Mouse (Mus musculus) intestine, embryonic 14.5 days (tissue): ENCODE measurements around the gene Kcnb1. TPM values are rescaled to one million over a fixed set of nuclear protein-coding genes. Genes with fewer than 3 reads are reported as not detected.

Source experiments
- ATAC-seq: fragments of 200-750 bp; cut with Nextera tagmentation; replicated peaks from 2 replicates; pipeline ENCODE4 v1.8.0; 2017; ENCODE audit warnings: low read depth, moderate number of reproducible peaks, moderate TSS enrichment, moderate library complexity; ENCODE audit not compliant: low FRiP score, low TSS enrichment
- DNase-seq: peaks from one replicate; pipeline ENCODE4 v3.0.0-alpha.2; 2018; ENCODE audit warnings: low spot score
- H3K27ac ChIP-seq: fragments of 300-500 bp; sonication (generic); 2 replicates; pipeline ENCODE4 v1.5.1; 2014; ENCODE audit warnings: low read depth, mild to moderate bottlenecking, control low read depth
- H3K27me3 ChIP-seq: fragments of 300-500 bp; sonication (generic); replicated peaks from 2 replicates; pipeline ENCODE4 v1.6.1; 2014; ENCODE audit warnings: low read length, control low read depth; ENCODE audit not compliant: control insufficient read depth, insufficient read depth
- H3K36me3 ChIP-seq: fragments of 300-500 bp; sonication (generic); 2 replicates; pipeline ENCODE4 v1.6.1; 2014; ENCODE audit warnings: low read length, control low read depth; ENCODE audit not compliant: control insufficient read depth, insufficient read depth
- H3K4me1 ChIP-seq: fragments of 300-500 bp; sonication (generic); replicated peaks from 2 replicates; pipeline ENCODE4 v1.6.1; 2014; ENCODE audit warnings: low read length, control low read depth, mixed read lengths; ENCODE audit not compliant: control insufficient read depth, insufficient read depth
- H3K4me2 ChIP-seq: fragments of 300-500 bp; sonication (generic); 2 replicates; pipeline ENCODE4 v1.6.1; 2014; ENCODE audit warnings: low read length
- H3K4me3 ChIP-seq: fragments of 300-500 bp; sonication (generic); 2 replicates; pipeline ENCODE4 v1.5.1; 2014; ENCODE audit warnings: low read depth, low read length, control low read depth, mixed read lengths
- H3K9ac ChIP-seq: fragments of 300-500 bp; sonication (generic); 2 replicates; pipeline ENCODE4 v1.6.1; 2014; ENCODE audit warnings: mild to moderate bottlenecking, low read length
- H3K9me3 ChIP-seq: fragments of 300-500 bp; sonication (generic); 2 replicates; pipeline ENCODE4 v1.6.1; 2016; ENCODE audit warnings: low read length, control low read depth; ENCODE audit not compliant: control insufficient read depth
- WGBS: fragments of 180-500 bp; shearing (Covaris S2); extraction: QIAGEN DNeasy Blood & Tissue Kit; methylation state at CpG from one replicate; pipeline ENCODE4 v1.1.7; 2014; 5-methylcytosine and 5-hydroxymethylcytosine counted together
- polyA plus RNA-seq: library from polyadenylated mRNA; unstranded; fragments of >200 nt; fragmentation: Nextera tagmentation; extraction: Ambion mirVana; gene quantifications from 2 replicates; pipeline ENCODE4 v1.2.1, GENCODE M21; 2014

Kcnb1 gene
- 1.8 and 1.9 TPM in 2 replicates for polyA plus RNA-seq

GRCm38 (mm10) chr2:167190076-167190399 is at the start of gene Kcnb1:
Gene Kcnb1, minus strand, starts transcription at chr2:167190155.
- Histone ChIP-seq H3K4me2 (peak within 1 kb of the TSS; percentile 68), H3K36me3 (no peaks in the 10 kb centered on the region), H3K27me3 (peaks cover 32% of the 10 kb centered on the region), H3K9me3 (no peaks in the 10 kb centered on the region), H3K9ac (peak within 1 kb of the TSS; percentile 30), H3K4me3 (peak within 1 kb of the TSS; percentile 47), H3K27ac (no peak within 1 kb of the TSS; the same call in 1 of the 2 replicates), H3K4me1 (peaks cover 10% of the 10 kb centered on the region)
- ATAC-seq (peak; percentile 65), DNase-seq (peak; percentile 85)
- under 1% methylated on average over 41 of the region's 41 CpGs for WGBS

- Histone ChIP-seq H3K27ac (0 out of 2 replicates have a peak overlapping the region, but pooled peaks have one; percentile 14), H3K4me3 (peak overlapping the region; percentile 49), H3K36me3 (no peaks in the 10 kb centered on the region), H3K9me3 (no peaks in the 10 kb centered on the region), H3K27me3 (no peaks in the 10 kb centered on the region), H3K9ac (no peak overlapping the region), H3K4me2 (peak overlapping the region; percentile 84), H3K4me1 (peaks cover 13% of the 10 kb centered on the region; the same call in 1 of the 2 replicates)
- 16% methylated on average over 12 of the region's 12 CpGs for WGBS
- DNase-seq = no peak
- no peak for ATAC-seq
Observed at GRCm38 (mm10) chr2:167239262-167239661, 49.3 kb upstream of the Kcnb1 start.

GRCm38 (mm10) chr2:167237224-167237623 is 47.3 kb upstream of the Kcnb1 start:
- H3K27me3 ChIP-seq = no peaks in the 10 kb centered on the region
- no peak overlapping the region for H3K4me2 ChIP-seq
- no peaks in the 10 kb centered on the region for H3K36me3 ChIP-seq
- no peak overlapping the region for H3K27ac ChIP-seq
- WGBS = 79% methylated on average over 9 of the region's 9 CpGs
- H3K9ac ChIP-seq = no peak overlapping the region
- H3K4me1 ChIP-seq = peaks cover 21% of the 10 kb centered on the region
- ATAC-seq = no peak
- H3K9me3 ChIP-seq = no peaks in the 10 kb centered on the region
- no peak overlapping the region for H3K4me3 ChIP-seq
- no peak for DNase-seq

- H3K9ac ChIP-seq = no peak overlapping the region
- 96% methylated on average over 4 of the region's 4 CpGs for WGBS
- no peak for ATAC-seq
Observed at GRCm38 (mm10) chr2:167236174-167236573, 46.2 kb upstream of the Kcnb1 start.

GRCm38 (mm10) chr2:167235338-167236018 is 45.5 kb upstream of the Kcnb1 start:
- Histone ChIP-seq H3K4me1 (peaks cover 17% of the 10 kb centered on the region), H3K36me3 (no peaks in the 10 kb centered on the region), H3K27me3 (no peaks in the 10 kb centered on the region), H3K4me2 (no peak overlapping the region), H3K4me3 (no peak overlapping the region), H3K9ac (no peak overlapping the region), H3K9me3 (no peaks in the 10 kb centered on the region), H3K27ac (no peak overlapping the region)
- DNase-seq (no peak), ATAC-seq (no peak)
- 71% methylated on average over 17 of the region's 17 CpGs for WGBS

More at GRCm38 (mm10) chr2:167236174-167236573, 46.2 kb upstream of the Kcnb1 start:
- Histone ChIP-seq H3K27me3 (no peaks in the 10 kb centered on the region), H3K4me3 (no peak overlapping the region), H3K27ac (no peak overlapping the region), H3K36me3 (no peaks in the 10 kb centered on the region), H3K4me2 (no peak overlapping the region), H3K9me3 (no peaks in the 10 kb centered on the region), H3K4me1 (peaks cover 22% of the 10 kb centered on the region)
- DNase-seq = no peak

DNA sequence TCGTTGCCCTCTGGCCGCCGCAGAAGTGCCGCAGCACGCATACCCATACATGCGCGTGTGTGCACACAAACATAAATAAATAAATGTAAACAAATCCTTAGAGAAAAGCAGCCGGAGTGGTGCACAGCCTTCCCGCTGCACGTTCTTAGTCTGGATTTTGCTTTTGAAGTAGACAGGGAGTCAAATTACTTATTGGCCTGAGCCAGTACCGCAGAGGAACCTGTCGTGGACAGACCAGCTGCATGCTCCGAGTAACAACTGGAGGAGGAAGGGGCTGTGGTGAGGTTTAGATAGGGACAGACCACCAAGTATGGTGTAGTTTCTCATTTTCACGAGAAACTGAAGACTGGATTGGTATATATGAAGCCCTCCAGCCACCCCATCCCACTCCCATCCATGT is 43.8 kb upstream of the Kcnb1 start:
- ATAC-seq (no peak), DNase-seq (no peak)
- H3K9me3 ChIP-seq = no peaks in the 10 kb centered on the region
- H3K4me1 ChIP-seq = peaks cover 13% of the 10 kb centered on the region
- H3K36me3 ChIP-seq = no peaks in the 10 kb centered on the region
- H3K27me3 ChIP-seq = no peaks in the 10 kb centered on the region
- H3K27ac ChIP-seq = no peak overlapping the region
- no peak overlapping the region for H3K4me3 ChIP-seq
- WGBS = 25% methylated on average over 14 of the region's 14 CpGs
- no peak overlapping the region for H3K9ac ChIP-seq
- no peak overlapping the region for H3K4me2 ChIP-seq

- no peaks in the 10 kb centered on the region for H3K9me3 ChIP-seq
- H3K4me2 ChIP-seq = no peak overlapping the region
- peaks cover 13% of the 10 kb centered on the region for H3K4me1 ChIP-seq
- ATAC-seq = no peak
- no peaks in the 10 kb centered on the region for H3K27me3 ChIP-seq
- WGBS = 74% methylated on average over 5 of the region's 5 CpGs
- H3K36me3 ChIP-seq = no peaks in the 10 kb centered on the region
- H3K9ac ChIP-seq = no peak overlapping the region
- H3K4me3 ChIP-seq = no peak overlapping the region
- H3K27ac ChIP-seq = no peak overlapping the region
- DNase-seq = no peak
Observed at GRCm38 (mm10) chr2:167233009-167233335, 43.0 kb upstream of the Kcnb1 start.

- ATAC-seq = no peak
- Histone ChIP-seq H3K4me1 (peaks cover 13% of the 10 kb centered on the region), H3K27me3 (no peaks in the 10 kb centered on the region), H3K27ac (no peak overlapping the region), H3K9me3 (no peaks in the 10 kb centered on the region), H3K4me3 (no peak overlapping the region), H3K4me2 (no peak overlapping the region), H3K9ac (no peak overlapping the region), H3K36me3 (no peaks in the 10 kb centered on the region)
- DNase-seq = no peak
- WGBS = 55% methylated on average over 14 of the region's 14 CpGs
Observed at GRCm38 (mm10) chr2:167232132-167233008, 42.4 kb upstream of the Kcnb1 start.
